Mouse (Mus musculus) embryo, embryonic 11 days (tissue): ENCODE measurements around the gene Armcx3.
"Not testable (repeated sequence)": the region's sequence is repeated elsewhere in the genome, so short reads cannot be mapped to it uniquely, and the experiment has no call there.

Source experiments
- DNase-seq: peaks from one replicate; pipeline ENCODE4 v3.0.0-alpha.2; 2015

Gene Armcx3

GRCm38 (mm10) chrX:134756434-134757292 lies at the start of gene Armcx3:
Gene Armcx3, plus strand, starts transcription at chrX:134756595.
- DNase-seq, result peak; percentile 78

GRCm38 (mm10) chrX:134716863-134717262 lies 39.5 kb upstream of the Armcx3 start:
- DNase-seq, result peak; percentile 40

GRCm38 (mm10) chrX:134717752-134718308 lies 38.6 kb upstream of the Armcx3 start, which contains the start of gene Armcx1:
Gene Armcx1, plus strand, starts transcription at chrX:134717963.
- peak; percentile 82 for DNase-seq

GRCm38 (mm10) chrX:134718524-134718923 lies 37.9 kb upstream of the Armcx3 start:
- peak; percentile 78 for DNase-seq

GRCm38 (mm10) chrX:134723762-134724161 lies 32.6 kb upstream of the Armcx3 start:
- not testable (repeated sequence) for DNase-seq

- DNase-seq, result peak; percentile 42
Observed at GRCm38 (mm10) chrX:134729778-134730177, 26.6 kb upstream of the Armcx3 start.

- no peak for DNase-seq
Observed at GRCm38 (mm10) chrX:134737796-134738195, 18.6 kb upstream of the Armcx3 start.

- DNase-seq, result no peak
Observed at GRCm38 (mm10) chrX:134739160-134739559, 17.2 kb upstream of the Armcx3 start.

GRCm38 (mm10) chrX:134741862-134742261 lies 14.5 kb upstream of the Armcx3 start:
- DNase-seq, result no peak

- DNase-seq, result peak; percentile 61
Observed at GRCm38 (mm10) chrX:134746459-134746858, 9.9 kb upstream of the Armcx3 start.

- DNase-seq, result peak; percentile 87
Observed at GRCm38 (mm10) chrX:134750764-134751592, 5.4 kb upstream of the Armcx3 start, which contains the start of gene Armcx6. Gene Armcx6, minus strand, starts transcription at chrX:134751417.

- no peak for DNase-seq
Observed at GRCm38 (mm10) chrX:134751910-134752309, 4.5 kb upstream of the Armcx3 start.

GRCm38 (mm10) chrX:134752584-134752983 lies 3.8 kb upstream of the Armcx3 start:
- peak; percentile 30 for DNase-seq

- DNase-seq, result peak; percentile 6
Observed at GRCm38 (mm10) chrX:134757293-134757995, 1.0 kb downstream of the Armcx3 start.

GRCm38 (mm10) chrX:134763428-134764198 lies 7.2 kb downstream of the Armcx3 start:
- not testable (repeated sequence) for DNase-seq

- no peak for DNase-seq
Observed at GRCm38 (mm10) chrX:134787728-134788127, 31.3 kb downstream of the Armcx3 start.

- DNase-seq, result peak; percentile 68
Observed at GRCm38 (mm10) chrX:134807833-134808754, 51.7 kb downstream of the Armcx3 start.

- DNase-seq, result peak; percentile 85
Observed at GRCm38 (mm10) chrX:134808755-134809224, 52.4 kb downstream of the Armcx3 start, which contains the start of gene Armcx2. Gene Armcx2, minus strand, starts transcription at chrX:134809221.
